Mouse (Mus musculus): ENCODE data around the gene Zdhhc19. TPM values are rescaled to one million over a fixed set of nuclear protein-coding genes. Genes with fewer than 3 reads are reported as not detected.

Gene Zdhhc19
- polyA plus RNA-seq, 1 experiment from 2014 or later, result not detected

DNA sequence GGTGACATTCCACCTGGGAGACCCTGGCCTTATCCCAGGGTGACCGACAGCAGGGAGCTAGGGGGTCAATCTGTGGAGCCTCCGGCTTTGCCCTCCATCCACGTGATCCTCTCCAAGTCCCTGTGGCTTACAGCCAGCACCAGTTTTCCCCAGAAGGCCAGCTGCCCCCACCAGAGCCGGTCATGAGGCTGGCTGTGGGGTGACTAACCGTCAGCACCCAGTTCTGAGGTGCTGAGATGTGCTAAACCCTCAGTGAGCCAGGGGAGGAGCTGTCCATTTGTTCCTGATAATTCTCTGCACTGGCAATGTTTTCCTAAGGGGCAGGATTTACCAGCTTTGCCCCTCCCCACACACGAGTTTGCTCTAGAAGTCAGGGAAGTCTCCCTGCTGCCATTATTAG lies 72.3 kb downstream of the Zdhhc19 start:
- ATAC-seq (ENCODE audit: insufficient read depth, low FRiP score, low TSS enrichment) (no peak), DNase-seq (ENCODE audit: low spot score) (no peak)
- WGBS, result 81% methylated on average over 6 of the region's 6 CpGs

DNA sequence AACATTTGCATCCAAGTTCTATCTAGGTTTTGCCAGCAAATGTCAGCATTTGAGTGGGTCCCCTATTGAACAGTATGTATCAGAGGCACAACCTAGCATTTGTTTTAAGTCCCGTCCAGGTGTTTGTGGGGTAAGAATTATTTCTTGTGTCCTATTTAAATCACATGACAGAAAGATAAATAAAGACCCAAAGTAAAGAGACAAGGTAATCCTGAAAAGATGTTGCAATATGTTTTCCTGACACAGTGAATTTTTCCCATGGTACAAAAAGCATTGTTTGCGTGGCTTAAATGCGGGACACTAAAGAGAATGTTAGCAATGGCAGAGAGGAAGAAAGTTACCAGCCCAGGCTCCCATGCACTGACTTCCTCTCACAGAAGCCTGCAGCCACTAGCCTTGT lies 74.0 kb downstream of the Zdhhc19 start:
- H3K4me1 ChIP-seq (ENCODE audit: control insufficient read depth, insufficient read depth, low read length), result no peaks in the 10 kb centered on the region
- no peak overlapping the region for H3K4me2 ChIP-seq (ENCODE audit: low read depth)
- H3K27me3 ChIP-seq (ENCODE audit: control insufficient read depth, insufficient read depth, low read length), result no peaks in the 10 kb centered on the region
- H3K27ac ChIP-seq (ENCODE audit: low read depth, low read length), result no peak overlapping the region
- DNase-seq (ENCODE audit: low spot score) (no peak), ATAC-seq (ENCODE audit: insufficient read depth, low FRiP score, low TSS enrichment) (no peak)
- H3K36me3 ChIP-seq (ENCODE audit: control insufficient read depth, insufficient read depth, low read length), result no peaks in the 10 kb centered on the region
- no peaks in the 10 kb centered on the region for H3K9me3 ChIP-seq (ENCODE audit: control insufficient read depth, low read length)
- no peak overlapping the region for H3K4me3 ChIP-seq (ENCODE audit: low read depth, low read length)
- H3K9ac ChIP-seq (ENCODE audit: low read length), result no peak overlapping the region
- WGBS, result 87% methylated on average over 3 of the region's 3 CpGs

More for the DNA sequence above, 72.3 kb downstream of the Zdhhc19 start:
- Histone ChIP-seq H3K27me3 (ENCODE audit: control insufficient read depth, insufficient read depth, low read length) (no peaks in the 10 kb centered on the region), H3K36me3 (ENCODE audit: control insufficient read depth, insufficient read depth, low read length) (no peaks in the 10 kb centered on the region), H3K27ac (ENCODE audit: low read depth, low read length) (no peak overlapping the region), H3K9me3 (ENCODE audit: control insufficient read depth, low read length) (no peaks in the 10 kb centered on the region), H3K9ac (ENCODE audit: low read length) (no peak overlapping the region), H3K4me2 (ENCODE audit: low read depth) (no peak overlapping the region), H3K4me1 (ENCODE audit: control insufficient read depth, insufficient read depth, low read length) (no peaks in the 10 kb centered on the region), H3K4me3 (ENCODE audit: low read depth, low read length) (no peak overlapping the region)

DNA sequence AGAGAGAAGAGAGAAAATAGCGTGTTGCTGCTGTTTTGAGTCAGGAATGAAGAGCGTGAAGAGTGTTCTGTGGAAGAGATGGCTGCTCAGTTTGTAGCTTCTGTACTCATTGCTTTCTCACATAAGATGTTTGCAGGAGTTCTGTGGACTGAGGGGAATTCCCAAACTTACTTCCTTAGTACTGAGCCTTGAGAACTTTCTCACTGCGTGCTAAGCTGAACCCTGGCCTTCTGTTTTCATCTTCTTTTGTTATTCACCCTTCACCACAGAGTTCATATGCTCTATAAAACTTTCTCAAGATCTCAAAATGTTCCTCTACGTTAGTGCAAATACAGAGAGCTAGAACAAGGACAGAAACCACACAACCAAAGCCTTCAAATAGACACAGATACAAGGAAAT lies 76.5 kb downstream of the Zdhhc19 start:
- H3K4me1 ChIP-seq (ENCODE audit: control insufficient read depth, insufficient read depth, low read length), result no peaks in the 10 kb centered on the region
- no peaks in the 10 kb centered on the region for H3K9me3 ChIP-seq (ENCODE audit: control insufficient read depth, low read length)
- no peak overlapping the region for H3K27ac ChIP-seq (ENCODE audit: low read depth, low read length)
- no peak overlapping the region for H3K4me3 ChIP-seq (ENCODE audit: low read depth, low read length)
- no peak for ATAC-seq (ENCODE audit: insufficient read depth, low FRiP score, low TSS enrichment)
- WGBS, result 85% methylated on average over 4 of the region's 4 CpGs
- H3K9ac ChIP-seq (ENCODE audit: low read length), result no peak overlapping the region
- H3K4me2 ChIP-seq (ENCODE audit: low read depth), result no peak overlapping the region
- no peaks in the 10 kb centered on the region for H3K27me3 ChIP-seq (ENCODE audit: control insufficient read depth, insufficient read depth, low read length)
- DNase-seq (ENCODE audit: low spot score), result no peak
- H3K36me3 ChIP-seq (ENCODE audit: control insufficient read depth, insufficient read depth, low read length), result no peaks in the 10 kb centered on the region

DNA sequence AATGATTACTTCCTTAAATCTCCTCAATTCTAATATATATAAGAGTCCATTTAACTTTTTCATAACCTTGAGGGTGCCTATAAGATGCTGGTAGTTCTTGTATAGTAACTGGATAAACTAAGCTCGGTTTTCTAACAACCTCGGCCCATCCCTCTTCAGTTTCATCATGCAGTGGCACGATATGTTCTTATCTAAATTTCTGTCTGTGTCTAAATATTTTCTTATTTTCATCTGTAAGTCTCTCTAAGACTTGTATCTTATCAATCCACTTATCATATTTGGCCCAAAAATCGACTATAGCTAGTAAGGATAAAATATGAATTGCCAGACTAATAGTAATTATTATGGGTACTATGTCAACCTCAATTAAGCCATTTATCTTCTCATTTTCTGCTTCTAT lies 90.4 kb downstream of the Zdhhc19 start:
- Histone ChIP-seq H3K9me3 (ENCODE audit: control insufficient read depth, low read length) (no peaks in the 10 kb centered on the region), H3K27me3 (ENCODE audit: control insufficient read depth, insufficient read depth, low read length) (no peaks in the 10 kb centered on the region), H3K9ac (ENCODE audit: low read length) (no peak overlapping the region), H3K27ac (ENCODE audit: low read depth, low read length) (no peak overlapping the region), H3K4me1 (ENCODE audit: control insufficient read depth, insufficient read depth, low read length) (no peaks in the 10 kb centered on the region), H3K4me3 (ENCODE audit: low read depth, low read length) (no peak overlapping the region), H3K4me2 (ENCODE audit: low read depth) (no peak overlapping the region), H3K36me3 (ENCODE audit: control insufficient read depth, insufficient read depth, low read length) (no peaks in the 10 kb centered on the region)
- DNase-seq (ENCODE audit: low spot score) (no peak), ATAC-seq (ENCODE audit: insufficient read depth, low FRiP score, low TSS enrichment) (no peak)
- 87% methylated on average over 4 of the region's 4 CpGs for WGBS

DNA sequence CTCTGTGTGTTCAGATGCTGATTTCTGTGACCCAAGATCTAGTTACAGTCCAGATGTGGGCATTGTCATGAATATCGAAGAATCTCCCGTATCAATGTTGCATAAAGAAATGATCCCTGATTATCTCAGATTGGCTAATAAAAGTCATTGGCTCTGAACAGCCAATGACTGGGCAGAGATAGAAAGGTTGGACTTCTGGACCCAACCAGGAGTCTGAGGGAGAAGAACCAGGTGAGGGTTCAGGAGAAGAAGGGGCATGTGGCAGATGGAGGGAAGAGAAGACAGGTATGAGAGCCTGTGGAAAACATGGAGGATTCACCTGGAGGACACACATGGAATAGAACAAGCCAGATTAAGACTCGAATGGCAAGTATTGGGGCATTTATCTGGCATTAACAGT lies 92.5 kb downstream of the Zdhhc19 start:
- Histone ChIP-seq H3K27me3 (ENCODE audit: control insufficient read depth, insufficient read depth, low read length) (no peaks in the 10 kb centered on the region), H3K4me1 (ENCODE audit: control insufficient read depth, insufficient read depth, low read length) (no peaks in the 10 kb centered on the region), H3K36me3 (ENCODE audit: control insufficient read depth, insufficient read depth, low read length) (no peaks in the 10 kb centered on the region), H3K4me2 (ENCODE audit: low read depth) (no peak overlapping the region), H3K4me3 (ENCODE audit: low read depth, low read length) (no peak overlapping the region), H3K27ac (ENCODE audit: low read depth, low read length) (no peak overlapping the region), H3K9ac (ENCODE audit: low read length) (no peak overlapping the region), H3K9me3 (ENCODE audit: control insufficient read depth, low read length) (no peaks in the 10 kb centered on the region)
- 92% methylated on average over 3 of the region's 3 CpGs for WGBS
- no peak for DNase-seq (ENCODE audit: low spot score)
- no peak for ATAC-seq (ENCODE audit: insufficient read depth, low FRiP score, low TSS enrichment)

DNA sequence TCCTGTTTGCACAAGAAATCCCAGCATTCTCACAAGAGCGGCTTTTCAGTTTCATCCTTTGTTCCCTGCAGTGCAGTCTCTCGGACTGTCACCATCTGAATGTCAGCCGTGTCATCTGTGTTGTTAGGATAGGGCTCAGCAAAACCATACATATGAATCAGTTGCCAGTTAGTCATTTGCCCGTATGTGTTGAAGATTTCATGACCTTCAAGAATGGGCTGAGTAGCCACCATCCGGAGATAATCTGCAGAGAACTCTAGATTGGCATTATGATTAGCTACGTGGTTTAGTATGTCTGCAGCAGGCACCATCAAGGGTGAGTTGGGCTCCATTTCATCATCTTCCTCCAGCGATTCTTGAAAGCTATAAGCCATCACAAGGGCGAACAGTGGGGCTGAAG lies 95.5 kb downstream of the Zdhhc19 start:
- Histone ChIP-seq H3K4me3 (ENCODE audit: low read depth, low read length) (no peak overlapping the region), H3K27me3 (ENCODE audit: control insufficient read depth, insufficient read depth, low read length) (no peaks in the 10 kb centered on the region), H3K36me3 (ENCODE audit: control insufficient read depth, insufficient read depth, low read length) (no peaks in the 10 kb centered on the region), H3K4me1 (ENCODE audit: control insufficient read depth, insufficient read depth, low read length) (no peaks in the 10 kb centered on the region), H3K4me2 (ENCODE audit: low read depth) (no peak overlapping the region), H3K9ac (ENCODE audit: low read length) (no peak overlapping the region), H3K27ac (ENCODE audit: low read depth, low read length) (no peak overlapping the region), H3K9me3 (ENCODE audit: control insufficient read depth, low read length) (no peaks in the 10 kb centered on the region)
- ATAC-seq (ENCODE audit: insufficient read depth, low FRiP score, low TSS enrichment) (no peak), DNase-seq (ENCODE audit: low spot score) (no peak)
- 80% methylated on average over 8 of the region's 8 CpGs for WGBS

DNA sequence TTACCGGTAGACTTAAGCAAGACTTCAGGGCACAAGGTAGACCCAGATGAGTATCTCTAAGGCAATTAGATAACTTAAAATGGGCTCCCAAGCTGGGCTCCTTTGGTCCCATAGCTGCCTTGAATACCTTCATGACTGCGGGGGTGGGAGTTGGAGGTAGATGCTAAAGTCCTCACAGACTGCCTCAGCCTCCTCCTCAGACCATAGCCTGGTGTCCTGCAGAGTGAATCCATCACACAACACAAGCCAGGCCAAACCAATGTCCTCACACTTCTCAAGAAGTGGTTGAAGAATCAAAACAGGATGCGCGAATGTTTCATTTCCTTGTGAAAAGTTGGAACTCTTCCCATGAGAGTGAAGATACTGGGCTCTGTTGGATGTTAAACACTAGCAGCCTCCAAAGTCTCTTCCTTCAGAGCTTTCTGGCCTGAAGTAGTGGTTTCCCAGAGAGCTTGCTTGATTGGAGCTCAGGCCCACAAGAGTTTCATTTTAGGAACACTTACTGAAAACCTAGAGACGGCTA lies 97.3 kb downstream of the Zdhhc19 start:
- whole genome bisulfite sequencing, result 93% methylated on average over 5 of the region's 5 CpGs
- DNase-seq (ENCODE audit: low spot score) (no peak), ATAC-seq (ENCODE audit: insufficient read depth, low FRiP score, low TSS enrichment) (no peak)
- no peaks in the 10 kb centered on the region for H3K36me3 ChIP-seq (ENCODE audit: control insufficient read depth, insufficient read depth, low read length)
- H3K4me3 ChIP-seq (ENCODE audit: low read depth, low read length), result no peak overlapping the region
- H3K27ac ChIP-seq (ENCODE audit: low read depth, low read length), result no peak overlapping the region
- H3K9me3 ChIP-seq (ENCODE audit: control insufficient read depth, low read length), result no peaks in the 10 kb centered on the region
- no peaks in the 10 kb centered on the region for H3K27me3 ChIP-seq (ENCODE audit: control insufficient read depth, insufficient read depth, low read length)
- H3K9ac ChIP-seq (ENCODE audit: low read length), result no peak overlapping the region
- H3K4me1 ChIP-seq (ENCODE audit: control insufficient read depth, insufficient read depth, low read length), result no peaks in the 10 kb centered on the region
- H3K4me2 ChIP-seq (ENCODE audit: low read depth), result no peak overlapping the region

DNA sequence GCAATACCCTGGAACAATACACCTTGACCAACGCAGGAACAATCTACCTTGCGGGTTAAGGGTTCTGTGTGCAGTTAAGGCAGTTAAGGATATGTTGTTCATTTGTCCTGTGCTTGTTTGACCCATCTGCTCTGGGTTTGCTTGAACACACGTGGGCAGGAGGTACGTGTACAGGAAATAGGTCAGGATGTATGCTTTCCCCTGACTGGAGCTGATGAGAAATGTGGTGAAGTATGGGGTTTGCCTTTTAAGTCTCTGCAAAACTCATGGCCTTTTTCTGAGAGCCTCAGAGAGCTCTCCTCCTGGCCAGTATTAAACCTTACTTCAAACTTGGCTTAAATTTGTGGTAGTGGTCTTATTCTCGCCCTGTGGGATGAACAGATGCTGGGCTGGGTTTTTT lies 97.9 kb downstream of the Zdhhc19 start:
- Histone ChIP-seq H3K27ac (ENCODE audit: low read depth, low read length) (no peak overlapping the region), H3K4me1 (ENCODE audit: control insufficient read depth, insufficient read depth, low read length) (no peaks in the 10 kb centered on the region), H3K4me2 (ENCODE audit: low read depth) (no peak overlapping the region), H3K9ac (ENCODE audit: low read length) (no peak overlapping the region), H3K4me3 (ENCODE audit: low read depth, low read length) (no peak overlapping the region), H3K9me3 (ENCODE audit: control insufficient read depth, low read length) (no peaks in the 10 kb centered on the region), H3K27me3 (ENCODE audit: control insufficient read depth, insufficient read depth, low read length) (no peaks in the 10 kb centered on the region), H3K36me3 (ENCODE audit: control insufficient read depth, insufficient read depth, low read length) (no peaks in the 10 kb centered on the region)
- WGBS, result 87% methylated on average over 5 of the region's 5 CpGs
- DNase-seq (ENCODE audit: low spot score) (no peak), ATAC-seq (ENCODE audit: insufficient read depth, low FRiP score, low TSS enrichment) (no peak)

DNA sequence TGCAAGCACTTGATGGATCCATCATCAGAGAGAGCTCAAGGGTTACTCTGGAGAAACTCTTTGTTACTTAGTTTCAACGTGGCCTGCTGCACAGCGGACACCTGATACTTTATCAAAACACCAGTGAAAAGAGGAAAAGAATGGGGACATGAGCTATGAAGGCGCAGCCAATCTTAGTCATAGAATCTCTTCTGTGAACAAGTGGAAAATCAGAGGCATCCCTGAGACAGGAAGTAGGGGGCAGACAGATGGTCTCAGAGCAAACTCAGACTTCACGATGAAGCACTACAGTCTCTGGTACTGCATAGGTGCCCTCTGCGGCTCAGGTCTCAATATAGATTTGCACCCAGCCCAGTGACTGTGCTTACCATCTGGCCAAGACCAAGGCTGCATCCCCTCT lies 98.6 kb downstream of the Zdhhc19 start:
- H3K4me1 ChIP-seq (ENCODE audit: control insufficient read depth, insufficient read depth, low read length), result no peaks in the 10 kb centered on the region
- DNase-seq (ENCODE audit: low spot score) (no peak), ATAC-seq (ENCODE audit: insufficient read depth, low FRiP score, low TSS enrichment) (no peak)
- H3K27me3 ChIP-seq (ENCODE audit: control insufficient read depth, insufficient read depth, low read length), result no peaks in the 10 kb centered on the region
- no peaks in the 10 kb centered on the region for H3K9me3 ChIP-seq (ENCODE audit: control insufficient read depth, low read length)
- H3K9ac ChIP-seq (ENCODE audit: low read length), result no peak overlapping the region
- no peaks in the 10 kb centered on the region for H3K36me3 ChIP-seq (ENCODE audit: control insufficient read depth, insufficient read depth, low read length)
- no peak overlapping the region for H3K4me3 ChIP-seq (ENCODE audit: low read depth, low read length)
- H3K27ac ChIP-seq (ENCODE audit: low read depth, low read length), result no peak overlapping the region
- 63% methylated on average over 5 of the region's 5 CpGs for WGBS
- no peak overlapping the region for H3K4me2 ChIP-seq (ENCODE audit: low read depth)
